Mouse (Mus musculus) gastrocnemius, postnatal 10 days (tissue): ENCODE results near the gene Ubox5. TPM values are rescaled to one million over a fixed set of nuclear protein-coding genes. Genes with fewer than 3 reads are reported as not detected.
"Not testable (repeated sequence)": the region's sequence is repeated elsewhere in the genome, so short reads cannot be mapped to it uniquely, and the experiment has no call there.

Experiments used
- DNase-seq: peaks from one replicate; pipeline ENCODE4 v3.0.0; 2021; ENCODE audit warnings: mixed read lengths
- long read RNA-seq, 2 experiments: library from polyadenylated mRNA; stranded (forward); transcript quantifications; one replicate each; pipeline ENCODE4 v2.0.0; 2021
- total RNA-seq, 2 experiments: library from RNA; stranded (reverse); gene quantifications; 2 replicates each; pipeline ENCODE4 v1.2.3; 2021

Ubox5 gene
- 1 to 10 TPM; 4.7 to 5.1 TPM for total RNA-seq
- long read RNA-seq, experiment 1, partial matches to known transcripts = 4 of 19 reads
- long read RNA-seq, experiment 1, other reads (novel, unspliced or antisense) = 13 of 19 reads
- long read RNA-seq, experiment 2, transcript Ubox5-201 (6 exons, 3,731 nt) = major isoform, 5 of 27 reads
- long read RNA-seq, experiment 2, partial matches to known transcripts = 5 of 27 reads
- long read RNA-seq, experiment 2, other reads (novel, unspliced or antisense) = 17 of 27 reads

- DNase-seq = peak; percentile 94
Observed at GRCm38 (mm10) chr2:130629839-130630203, at the start of gene Ubox5, which contains the start of gene Fastkd5. Ubox5 (minus strand) TSS chr2:130630038. Fastkd5 (minus strand) TSS chr2:130630027.

GRCm38 (mm10) chr2:130679154-130679553, 49.3 kb upstream of the Ubox5 start:
- DNase-seq = no peak

- no peak for DNase-seq
Observed at GRCm38 (mm10) chr2:130677211-130677610, 47.4 kb upstream of the Ubox5 start.

GRCm38 (mm10) chr2:130667559-130667958, 37.7 kb upstream of the Ubox5 start, which contains the start of gene Itpa:
Itpa (plus strand) TSS chr2:130667610.
- peak; percentile 79 for DNase-seq

- DNase-seq = peak; percentile 92
Observed at GRCm38 (mm10) chr2:130664102-130664701, 34.4 kb upstream of the Ubox5 start, which contains the start of gene Ddrgk1. Ddrgk1 (minus strand) TSS chr2:130664659.

GRCm38 (mm10) chr2:130663342-130663741, 33.5 kb upstream of the Ubox5 start:
- no peak for DNase-seq

- DNase-seq = no peak
Observed at GRCm38 (mm10) chr2:130658530-130658929, 28.7 kb upstream of the Ubox5 start.

GRCm38 (mm10) chr2:130657541-130657940, 27.7 kb upstream of the Ubox5 start:
- DNase-seq = no peak

- DNase-seq = no peak
Observed at GRCm38 (mm10) chr2:130656536-130656935, 26.7 kb upstream of the Ubox5 start.

GRCm38 (mm10) chr2:130655660-130656339, 26.0 kb upstream of the Ubox5 start:
- no peak for DNase-seq

GRCm38 (mm10) chr2:130653760-130654159, 23.9 kb upstream of the Ubox5 start:
- DNase-seq = no peak

- DNase-seq = no peak
Observed at GRCm38 (mm10) chr2:130653303-130653702, 23.5 kb upstream of the Ubox5 start.

GRCm38 (mm10) chr2:130649028-130649427, 19.2 kb upstream of the Ubox5 start:
- DNase-seq = not testable (repeated sequence)

GRCm38 (mm10) chr2:130645198-130645597, 15.4 kb upstream of the Ubox5 start:
- DNase-seq = no peak

- DNase-seq = peak; percentile 97
Observed at GRCm38 (mm10) chr2:130642684-130643369, 13.0 kb upstream of the Ubox5 start, which contains the start of gene Lzts3. Lzts3 (minus strand) TSS chr2:130642803.

- DNase-seq = no peak
Observed at GRCm38 (mm10) chr2:130642197-130642660, 12.4 kb upstream of the Ubox5 start.

- DNase-seq = no peak
Observed at GRCm38 (mm10) chr2:130641351-130642025, 11.7 kb upstream of the Ubox5 start.

- no peak for DNase-seq
Observed at GRCm38 (mm10) chr2:130639276-130639675, 9.4 kb upstream of the Ubox5 start.

GRCm38 (mm10) chr2:130638101-130638611, 8.3 kb upstream of the Ubox5 start:
- DNase-seq = no peak

- no peak for DNase-seq
Observed at GRCm38 (mm10) chr2:130635847-130636246, 6.0 kb upstream of the Ubox5 start.

GRCm38 (mm10) chr2:130634739-130635411, 5.0 kb upstream of the Ubox5 start:
- DNase-seq = no peak
